Mouse (Mus musculus) small intestine, adult 2 months (tissue): Measurements from ENCODE around the gene Thrb.

Experiments used
- CTCF ChIP-seq: fragments of 200-500 bp; IDR thresholded peaks from 2 replicates; pipeline ENCODE4 v1.5.1; 2012; ENCODE audit warnings: low read depth, mild to moderate bottlenecking, control low read depth, inconsistent platforms, low read length, moderate library complexity, mixed read lengths; ENCODE audit not compliant: insufficient replicate concordance, insufficient read length; ENCODE audit errors: extremely low read depth
- POLR2A ChIP-seq: fragments of 200-500 bp; IDR thresholded peaks from 2 replicates; pipeline ENCODE4 v1.6.1; 2012; ENCODE audit warnings: low read depth, mild to moderate bottlenecking, control low read depth, inconsistent platforms, low read length, moderate library complexity

GRCm38 (mm10) chr14:17727878-17728277 lies 67.8 kb downstream of the Thrb start:
- no peak for TF ChIP-seq CTCF
- TF ChIP-seq POLR2A = no peak
